Mouse (Mus musculus) testis, adult 2 months (tissue): Measurements from ENCODE around the gene Serpina3i.

Experiments used
- CTCF ChIP-seq: fragments of 200-500 bp; IDR thresholded peaks from 2 replicates; pipeline ENCODE4 v1.5.1; 2012; ENCODE audit warnings: low read depth, mild to moderate bottlenecking, inconsistent platforms, low read length, moderate library complexity; ENCODE audit not compliant: control insufficient read depth, insufficient read depth, insufficient replicate concordance
- POLR2A ChIP-seq: fragments of 200-500 bp; IDR thresholded peaks from 2 replicates; pipeline ENCODE4 v1.6.1; 2012; ENCODE audit warnings: low read depth, mild to moderate bottlenecking, inconsistent platforms, low read length, moderate library complexity; ENCODE audit not compliant: control insufficient read depth

DNA sequence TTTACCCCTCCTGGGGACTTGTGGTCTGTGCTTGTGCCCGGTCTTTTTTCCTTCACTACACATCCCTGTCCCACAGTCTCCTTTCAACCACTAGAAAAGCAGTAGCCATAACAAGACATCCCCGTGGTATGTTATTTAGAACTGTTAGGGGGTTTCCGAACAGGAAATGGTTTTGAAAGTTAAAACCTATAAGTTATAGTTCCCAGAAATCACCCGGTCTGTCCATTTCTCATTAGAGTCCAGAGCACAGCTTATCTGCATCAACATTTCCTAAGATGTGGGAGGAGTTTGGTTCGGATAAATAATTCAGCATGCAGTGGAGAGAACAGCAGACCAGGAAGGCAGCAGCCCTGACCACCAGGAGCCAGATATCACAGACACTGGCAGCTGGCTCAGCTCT is 27.0 kb upstream of the Serpina3i start, which contains the start of gene Serpina3g:
- no peak for TF ChIP-seq CTCF
- TF ChIP-seq POLR2A: no peak
